Mouse (Mus musculus): ENCODE data around the gene Trmt13. TPM values are rescaled to one million over a fixed set of nuclear protein-coding genes. Genes with fewer than 3 reads are reported as not detected.

Trmt13 gene
- total and polyA plus RNA-seq, 3 experiments: 3.8 to 42.9 (median 35.8) TPM

DNA sequence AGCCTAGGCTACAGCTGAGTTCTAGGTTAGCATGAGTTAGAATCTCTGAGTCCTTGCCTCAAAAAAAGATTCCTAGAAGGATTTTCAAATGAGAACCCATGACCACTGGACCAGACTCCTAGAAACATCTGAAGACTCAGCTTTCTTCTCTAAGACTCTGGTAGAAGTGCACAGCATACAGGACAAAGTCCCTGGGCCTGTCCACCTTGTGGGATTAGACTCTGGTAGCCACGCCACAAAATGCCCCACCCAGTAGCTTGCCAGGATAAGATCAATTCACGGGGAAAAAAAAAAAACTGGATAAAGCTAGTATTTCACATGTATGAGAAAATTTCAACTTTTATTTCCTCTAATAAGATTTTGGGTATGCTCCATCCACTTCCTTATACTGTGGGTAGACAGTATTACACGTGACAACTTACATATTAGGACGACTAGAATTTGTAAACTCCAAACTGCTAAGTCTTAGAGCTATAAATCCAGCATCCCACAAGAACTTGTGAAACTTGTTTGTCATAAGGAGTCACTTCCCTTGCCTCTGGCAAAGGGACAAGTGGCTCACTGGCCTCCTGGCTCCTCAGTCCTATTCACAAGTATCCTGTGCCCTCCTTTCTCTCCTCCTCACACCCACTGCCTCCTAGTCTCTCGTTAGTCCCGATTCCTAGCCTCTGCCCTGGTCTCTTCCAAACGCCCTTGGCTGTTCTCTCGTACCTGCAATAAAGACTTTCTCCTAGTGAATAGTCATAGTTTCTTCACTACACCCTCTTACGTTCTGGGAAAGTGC, 23.5 kb upstream of the Trmt13 start:
- Histone ChIP-seq H3K4me3 (ENCODE audit: low read depth, low read length) (no peak overlapping the region), H3K9me3 (replicated peaks) (no peaks in the 10 kb centered on the region), H3K4me1 (ENCODE audit: insufficient read depth, low read depth, low read length) (peaks cover 19% of the 10 kb centered on the region), H3K36me3 (replicated peaks) (peaks cover 95% of the 10 kb centered on the region), H3K27me3 (ENCODE audit: insufficient read depth, low read length) (no peaks in the 10 kb centered on the region)
- DNase-seq (ENCODE audit: low spot score) (no peak), ATAC-seq (ENCODE audit: extremely low read depth, insufficient number of reproducible peaks, low FRiP score, poor library complexity, severe bottlenecking) (no peak)
- no peak for TF ChIP-seq CTCF (IDR thresholded peaks at IDR 0.05; ENCODE audit: low read depth, low read length)
- TF ChIP-seq GATA2 (IDR thresholded peaks at IDR 0.05; ENCODE audit: borderline replicate concordance, low read depth, low read length): no peak
- TF ChIP-seq TAL1 (conservative IDR thresholded peaks at IDR 0.05; ENCODE audit: low read depth, low read length): no peak

DNA sequence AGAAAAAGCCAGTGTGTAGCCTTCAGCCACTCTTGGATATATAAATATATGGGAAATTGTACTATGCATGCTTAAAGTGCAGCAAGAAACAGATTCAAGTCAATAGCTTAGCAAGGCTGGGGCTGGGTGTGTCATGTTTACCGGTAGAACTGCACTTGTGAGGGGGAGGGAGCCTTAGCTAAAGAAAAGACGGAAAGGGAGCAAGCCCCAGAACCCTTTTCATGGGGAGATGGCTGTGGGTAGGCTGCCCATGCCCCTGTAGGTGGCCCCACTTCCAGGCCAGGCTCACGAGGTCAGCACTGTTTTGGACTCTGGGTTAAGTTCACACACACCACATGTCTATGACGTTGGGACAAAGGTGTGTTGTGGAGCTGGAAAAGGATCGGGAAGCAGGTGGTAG, 21.4 kb upstream of the Trmt13 start:
- peaks cover 91% of the 10 kb centered on the region for H3K36me3 ChIP-seq (replicated peaks)
- H3K27me3 ChIP-seq (ENCODE audit: insufficient read depth, low read length): no peaks in the 10 kb centered on the region
- H3K9me3 ChIP-seq (replicated peaks): no peaks in the 10 kb centered on the region
- no peak for ATAC-seq (ENCODE audit: extremely low read depth, insufficient number of reproducible peaks, low FRiP score, poor library complexity, severe bottlenecking)
- H3K4me3 ChIP-seq (ENCODE audit: low read depth, low read length): no peak overlapping the region
- DNase-seq (ENCODE audit: low spot score): no peak
- TF ChIP-seq GATA2 (IDR thresholded peaks at IDR 0.05; ENCODE audit: borderline replicate concordance, low read depth, low read length) (no peak), POLR2AphosphoS5 (IDR thresholded peaks at IDR 0.05; ENCODE audit: insufficient replicate concordance, low read depth, low read length) (no peak), GATA1 (IDR thresholded peaks at IDR 0.05; ENCODE audit: borderline replicate concordance, low read length) (no peak), TAL1 (conservative IDR thresholded peaks at IDR 0.05; ENCODE audit: low read depth, low read length) (no peak), CTCF (IDR thresholded peaks at IDR 0.05; ENCODE audit: low read depth, low read length) (no peak)
- peaks cover 9% of the 10 kb centered on the region for H3K4me1 ChIP-seq (ENCODE audit: insufficient read depth, low read depth, low read length)

DNA sequence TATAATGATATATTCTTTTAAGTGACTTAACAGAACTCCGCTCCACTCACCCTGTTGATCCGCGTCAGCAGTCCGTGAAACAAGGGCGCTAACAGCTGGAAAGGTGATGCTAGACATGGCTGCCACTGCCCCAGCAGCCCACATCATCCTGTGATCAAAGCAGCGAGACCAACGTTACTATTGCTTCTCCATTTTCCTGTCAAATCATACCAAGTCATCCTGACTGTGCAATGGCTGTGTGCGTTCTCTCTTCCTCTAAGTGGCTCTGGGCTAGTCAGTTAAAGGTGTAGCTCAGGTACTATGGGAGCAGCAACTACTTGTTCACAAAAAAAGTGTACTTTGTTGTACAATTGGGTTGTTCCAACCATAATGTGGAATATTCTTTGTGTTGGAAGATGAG, 20.5 kb upstream of the Trmt13 start:
- Histone ChIP-seq H3K4me3 (ENCODE audit: low read depth, low read length) (no peak overlapping the region), H3K36me3 (replicated peaks) (peaks cover 90% of the 10 kb centered on the region), H3K4me1 (ENCODE audit: insufficient read depth, low read depth, low read length) (peaks cover 6% of the 10 kb centered on the region), H3K27me3 (ENCODE audit: insufficient read depth, low read length) (no peaks in the 10 kb centered on the region), H3K9me3 (replicated peaks) (no peaks in the 10 kb centered on the region)
- TF ChIP-seq GATA1 (IDR thresholded peaks at IDR 0.05; ENCODE audit: borderline replicate concordance, low read length) (no peak), GATA2 (IDR thresholded peaks at IDR 0.05; ENCODE audit: borderline replicate concordance, low read depth, low read length) (no peak), POLR2AphosphoS5 (IDR thresholded peaks at IDR 0.05; ENCODE audit: insufficient replicate concordance, low read depth, low read length) (no peak), TAL1 (conservative IDR thresholded peaks at IDR 0.05; ENCODE audit: low read depth, low read length) (no peak), CTCF (IDR thresholded peaks at IDR 0.05; ENCODE audit: low read depth, low read length) (no peak)
- ATAC-seq (ENCODE audit: extremely low read depth, insufficient number of reproducible peaks, low FRiP score, poor library complexity, severe bottlenecking) (no peak), DNase-seq (ENCODE audit: low spot score) (no peak)

DNA sequence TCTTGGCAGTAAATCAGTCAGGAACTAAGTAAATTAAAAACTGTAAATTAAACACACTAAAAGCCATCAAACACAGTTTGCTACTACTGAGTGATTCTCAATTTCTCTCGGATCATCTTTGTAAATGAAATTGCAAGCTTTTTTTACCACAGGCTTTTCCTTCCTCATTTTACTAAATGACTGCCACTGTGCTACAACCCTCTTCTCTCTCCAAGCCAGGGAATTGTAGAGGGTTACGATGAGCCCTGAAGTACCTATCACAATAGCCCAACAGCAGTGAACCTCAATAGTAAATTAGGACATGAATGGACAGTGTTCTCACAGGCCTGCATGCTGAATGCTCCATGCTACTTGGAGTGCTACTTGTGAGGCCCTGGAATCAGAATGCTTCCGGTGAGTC, 19.7 kb upstream of the Trmt13 start:
- no peak for TF ChIP-seq GATA1 (IDR thresholded peaks at IDR 0.05; ENCODE audit: borderline replicate concordance, low read length)
- no peak for TF ChIP-seq CTCF (IDR thresholded peaks at IDR 0.05; ENCODE audit: low read depth, low read length)
- no peak for TF ChIP-seq TAL1 (conservative IDR thresholded peaks at IDR 0.05; ENCODE audit: low read depth, low read length)
- no peak for TF ChIP-seq GATA2 (IDR thresholded peaks at IDR 0.05; ENCODE audit: borderline replicate concordance, low read depth, low read length)
- no peak for TF ChIP-seq POLR2AphosphoS5 (IDR thresholded peaks at IDR 0.05; ENCODE audit: insufficient replicate concordance, low read depth, low read length)
- H3K9me3 ChIP-seq (replicated peaks): no peaks in the 10 kb centered on the region
- DNase-seq (ENCODE audit: low spot score): no peak
- no peak overlapping the region for H3K4me3 ChIP-seq (ENCODE audit: low read depth, low read length)
- peaks cover 88% of the 10 kb centered on the region for H3K36me3 ChIP-seq (replicated peaks)
- H3K27me3 ChIP-seq (ENCODE audit: insufficient read depth, low read length): no peaks in the 10 kb centered on the region
- H3K4me1 ChIP-seq (ENCODE audit: insufficient read depth, low read depth, low read length): peaks cover 6% of the 10 kb centered on the region
- no peak for ATAC-seq (ENCODE audit: extremely low read depth, insufficient number of reproducible peaks, low FRiP score, poor library complexity, severe bottlenecking)

DNA sequence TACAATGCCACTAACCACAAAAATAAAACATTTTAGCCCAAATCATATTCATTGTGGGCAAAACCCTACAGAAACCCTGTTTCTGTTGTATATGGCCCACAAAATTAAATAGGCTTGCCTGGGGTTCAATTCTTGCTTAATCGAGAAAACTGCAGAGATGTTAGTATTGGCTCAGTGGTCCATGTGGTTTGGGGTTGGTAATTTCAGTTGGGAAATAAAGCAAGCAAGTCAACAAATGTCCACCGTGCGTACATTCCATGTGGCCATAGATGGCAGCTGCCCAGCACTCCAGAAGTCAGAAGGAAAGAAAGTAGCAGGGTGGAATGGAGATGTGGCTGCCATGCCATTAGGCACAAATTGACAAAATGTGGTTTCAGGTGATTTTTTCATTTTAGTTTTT, 18.6 kb upstream of the Trmt13 start:
- H3K9me3 ChIP-seq (replicated peaks): no peaks in the 10 kb centered on the region
- no peak for TF ChIP-seq CTCF (IDR thresholded peaks at IDR 0.05; ENCODE audit: low read depth, low read length)
- no peak for TF ChIP-seq GATA1 (IDR thresholded peaks at IDR 0.05; ENCODE audit: borderline replicate concordance, low read length)
- no peak for TF ChIP-seq GATA2 (IDR thresholded peaks at IDR 0.05; ENCODE audit: borderline replicate concordance, low read depth, low read length)
- TF ChIP-seq POLR2AphosphoS5 (IDR thresholded peaks at IDR 0.05; ENCODE audit: insufficient replicate concordance, low read depth, low read length): no peak
- no peak for TF ChIP-seq TAL1 (conservative IDR thresholded peaks at IDR 0.05; ENCODE audit: low read depth, low read length)
- H3K27me3 ChIP-seq (ENCODE audit: insufficient read depth, low read length): no peaks in the 10 kb centered on the region
- ATAC-seq (ENCODE audit: extremely low read depth, insufficient number of reproducible peaks, low FRiP score, poor library complexity, severe bottlenecking): no peak
- peaks cover 3% of the 10 kb centered on the region; the same call in 1 of the 2 replicates for H3K4me1 ChIP-seq (ENCODE audit: insufficient read depth, low read depth, low read length)
- H3K36me3 ChIP-seq (replicated peaks): peaks cover 84% of the 10 kb centered on the region
- no peak for DNase-seq (ENCODE audit: low spot score)
- no peak overlapping the region for H3K4me3 ChIP-seq (ENCODE audit: low read depth, low read length)

DNA sequence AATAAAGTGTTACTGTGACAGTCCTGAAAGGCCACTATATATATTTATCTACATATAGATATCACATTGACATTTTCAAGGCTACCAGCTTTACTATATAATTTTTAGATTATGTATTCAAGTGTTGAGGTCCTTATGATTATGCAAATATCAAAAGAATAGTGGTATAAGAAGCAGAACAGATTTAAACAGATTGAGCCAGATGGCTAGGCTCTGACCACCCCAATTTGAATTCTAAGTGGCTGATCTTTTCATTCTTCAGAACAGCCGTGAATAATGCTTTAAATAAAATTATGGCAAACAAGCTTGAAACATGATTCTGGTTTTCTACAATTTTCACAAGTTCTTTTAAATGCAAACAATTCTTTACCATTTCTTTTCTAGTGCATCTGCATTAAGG, 17.1 kb upstream of the Trmt13 start:
- H3K4me3 ChIP-seq (ENCODE audit: low read depth, low read length): no peak overlapping the region
- TF ChIP-seq POLR2AphosphoS5 (IDR thresholded peaks at IDR 0.05; ENCODE audit: insufficient replicate concordance, low read depth, low read length) (no peak), CTCF (IDR thresholded peaks at IDR 0.05; ENCODE audit: low read depth, low read length) (no peak), TAL1 (conservative IDR thresholded peaks at IDR 0.05; ENCODE audit: low read depth, low read length) (no peak)
- DNase-seq (ENCODE audit: low spot score) (no peak), ATAC-seq (ENCODE audit: extremely low read depth, insufficient number of reproducible peaks, low FRiP score, poor library complexity, severe bottlenecking) (no peak)
- H3K36me3 ChIP-seq (replicated peaks): peaks cover 83% of the 10 kb centered on the region
- no peaks in the 10 kb centered on the region for H3K27me3 ChIP-seq (ENCODE audit: insufficient read depth, low read length)
- peaks cover 3% of the 10 kb centered on the region; the same call in 1 of the 2 replicates for H3K4me1 ChIP-seq (ENCODE audit: insufficient read depth, low read depth, low read length)
- H3K9me3 ChIP-seq (replicated peaks): no peaks in the 10 kb centered on the region
